Mouse (Mus musculus) stomach, postnatal 0 days (tissue): ENCODE measurements around the gene Alkbh2. TPM values are rescaled to one million over a fixed set of nuclear protein-coding genes. Genes with fewer than 3 reads are reported as not detected.
A peak's percentile ranks its signal among the peaks of the same experiment; 100 is the strongest.

Source experiments
- ATAC-seq: fragments of 200-750 bp; cut with Nextera tagmentation; 2 replicates; pipeline ENCODE4 v1.8.0; 2017; ENCODE audit not compliant: low FRiP score, low TSS enrichment
- DNase-seq: peaks from one replicate; pipeline ENCODE4 v3.0.0-alpha.2; 2016; ENCODE audit warnings: low spot score
- H3K27ac ChIP-seq: fragments of 300-500 bp; sonication (generic); replicated peaks from 2 replicates; pipeline ENCODE4 v1.5.1; 2014; ENCODE audit warnings: mild to moderate bottlenecking, control low read depth
- H3K27me3 ChIP-seq: fragments of 300-500 bp; sonication (generic); 2 replicates; pipeline ENCODE4 v1.6.1; 2014; ENCODE audit warnings: low read length; ENCODE audit not compliant: control insufficient read depth, insufficient read depth
- H3K36me3 ChIP-seq: fragments of 300-500 bp; sonication (generic); 2 replicates; pipeline ENCODE4 v1.6.1; 2014; ENCODE audit warnings: low read length, mixed read lengths; ENCODE audit not compliant: control insufficient read depth, insufficient read depth
- H3K4me1 ChIP-seq: fragments of 300-500 bp; sonication (generic); replicated peaks from 2 replicates; pipeline ENCODE4 v1.6.1; 2014; ENCODE audit warnings: antibody characterized with exemption; ENCODE audit not compliant: control insufficient read depth, insufficient read depth
- H3K4me2 ChIP-seq: fragments of 300-500 bp; sonication (generic); replicated peaks from 2 replicates; pipeline ENCODE4 v1.6.1; 2014; ENCODE audit warnings: low read depth, mild to moderate bottlenecking, control low read depth, moderate library complexity
- H3K4me3 ChIP-seq: fragments of 300-500 bp; sonication (generic); 2 replicates; pipeline ENCODE4 v1.5.1; 2014; ENCODE audit warnings: low read depth, low read length, control low read depth
- H3K9ac ChIP-seq: fragments of 300-500 bp; sonication (generic); 2 replicates; pipeline ENCODE4 v1.6.1; 2014; ENCODE audit warnings: mild to moderate bottlenecking, low read length, control low read depth, mixed read lengths
- H3K9me3 ChIP-seq: fragments of 300-500 bp; sonication (generic); 2 replicates; pipeline ENCODE4 v1.6.1; 2016; ENCODE audit warnings: low read length; ENCODE audit not compliant: control insufficient read depth
- CTCF ChIP-seq: IDR thresholded peaks from 2 replicates; pipeline ENCODE4 v1.5.1; 2016; ENCODE audit warnings: antibody characterized with exemption, low read depth, mild to moderate bottlenecking, moderate library complexity
- EP300 ChIP-seq: optimal IDR thresholded peaks from 2 replicates; pipeline ENCODE3; 2016; ENCODE audit warnings: antibody characterized with exemption
- whole genome bisulfite sequencing: fragments of 180-500 bp; shearing (Covaris S2); extraction: QIAGEN DNeasy Blood & Tissue Kit; methylation state at CpG from one replicate; pipeline ENCODE4 v1.1.7; 2014; 5-methylcytosine and 5-hydroxymethylcytosine counted together
- polyA plus RNA-seq: library from polyadenylated mRNA; unstranded; fragments of >200 nt; fragmentation: Nextera tagmentation; extraction: Ambion mirVana; gene quantifications from 2 replicates; pipeline ENCODE4 v1.2.1, GENCODE M21; 2015

The Alkbh2 gene
- polyA plus RNA-seq, 1 experiment from 2014 or later: 6.9 TPM

DNA sequence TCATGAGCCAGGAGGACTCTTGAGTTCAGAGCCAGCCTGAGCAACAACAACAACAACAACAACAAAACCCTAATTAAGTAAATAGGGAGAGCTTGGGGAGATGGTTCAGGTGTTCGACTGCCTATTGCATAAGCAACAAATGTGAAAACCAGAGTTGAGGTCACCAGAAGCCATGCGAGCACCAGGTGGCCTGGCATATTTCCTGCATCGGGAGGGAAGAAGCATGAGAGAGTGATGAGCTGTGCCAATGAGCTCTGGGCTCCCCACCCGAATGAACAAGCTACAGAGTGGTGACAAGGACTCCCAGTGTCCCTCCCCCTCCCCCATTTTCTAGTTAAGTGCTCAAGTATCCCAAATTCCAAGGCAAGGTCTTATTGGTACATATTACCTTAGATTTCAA is 26.1 kb downstream of the Alkbh2 start:
- H3K4me2 ChIP-seq: no peak overlapping the region
- H3K4me3 ChIP-seq: no peak overlapping the region
- 82% methylated on average over 4 of the region's 4 CpGs for WGBS
- no peaks in the 10 kb centered on the region for H3K27me3 ChIP-seq
- no peak overlapping the region for H3K9ac ChIP-seq
- no peaks in the 10 kb centered on the region for H3K9me3 ChIP-seq
- TF ChIP-seq EP300: no peak
- TF ChIP-seq CTCF: no peak
- ATAC-seq: no peak
- no peak for DNase-seq
- no peak overlapping the region for H3K27ac ChIP-seq
- H3K36me3 ChIP-seq: 0 out of 2 replicates have a peak, but pooled peaks cover 3% of the 10 kb centered on the region
- H3K4me1 ChIP-seq: 0 out of 2 replicates have a peak, but pooled peaks cover 3% of the 10 kb centered on the region

GRCm38 (mm10) chr5:114100390-114101099 is 27.5 kb downstream of the Alkbh2 start:
- H3K4me1 ChIP-seq: 0 out of 2 replicates have a peak, but pooled peaks cover 3% of the 10 kb centered on the region
- 3% methylated on average over 47 of the region's 64 CpGs for WGBS
- DNase-seq (no peak), ATAC-seq (peak; percentile 74)
- H3K4me2 ChIP-seq: peak overlapping the region; percentile 91
- no peak for TF ChIP-seq EP300
- TF ChIP-seq CTCF: no peak
- no peaks in the 10 kb centered on the region for H3K27me3 ChIP-seq
- H3K4me3 ChIP-seq: peak overlapping the region; percentile 95
- H3K36me3 ChIP-seq: 0 out of 2 replicates have a peak, but pooled peaks cover 3% of the 10 kb centered on the region
- H3K27ac ChIP-seq: no peak overlapping the region
- no peaks in the 10 kb centered on the region for H3K9me3 ChIP-seq
- H3K9ac ChIP-seq: peak overlapping the region; percentile 92

- no peak overlapping the region for H3K27ac ChIP-seq
- peak; percentile 89 for ATAC-seq
These were observed 28.2 kb downstream of the Alkbh2 start for GRCm38 (mm10) chr5:114099709-114100389.

DNA sequence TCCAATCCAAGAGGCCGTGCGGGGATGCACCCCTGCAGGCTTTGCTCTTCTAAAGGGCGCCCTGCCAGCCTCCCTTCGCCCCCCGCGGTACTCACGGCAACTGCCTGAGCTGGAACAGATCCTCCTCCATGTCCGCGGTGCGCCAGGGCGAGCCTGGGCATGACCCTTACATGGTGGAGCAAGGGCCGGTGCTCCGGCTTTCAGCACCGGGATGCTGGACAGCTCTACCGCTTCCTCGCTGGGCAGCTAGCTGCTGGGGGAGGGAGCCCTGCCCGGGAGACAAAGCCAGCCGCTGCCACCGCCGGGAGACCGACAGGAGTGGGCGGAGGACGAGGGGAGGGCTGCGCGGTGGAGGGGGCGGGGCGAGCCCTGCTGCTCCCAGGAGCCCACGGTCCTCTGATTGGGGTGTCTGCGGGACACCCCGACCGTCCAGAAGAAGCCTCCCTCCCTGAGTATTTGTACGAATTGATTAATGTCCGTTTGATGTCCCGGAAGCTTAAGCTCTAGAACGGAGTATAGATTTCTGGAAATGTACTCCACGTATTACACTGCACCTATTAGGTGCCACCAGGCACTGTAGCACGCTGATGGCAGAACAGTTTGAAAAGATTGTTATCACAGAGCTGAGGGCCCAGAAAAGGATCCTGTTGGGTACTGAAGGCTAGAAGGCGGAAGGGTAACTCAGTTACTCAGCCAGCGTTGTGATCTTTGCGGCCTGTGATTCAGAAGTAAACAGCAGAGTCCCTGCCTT is 36.8 kb downstream of the Alkbh2 start, which contains the start of gene Svop:
Gene Svop, minus strand, starts transcription at position 514 of the 751 bp plus-strand sequence.
- Histone ChIP-seq H3K27ac (no peak within 1 kb of the TSS), H3K4me1 (0 out of 2 replicates have a peak, but pooled peaks cover 2% of the 10 kb centered on the region), H3K36me3 (no peaks in the 10 kb centered on the region), H3K4me3 (no peak within 1 kb of the TSS), H3K27me3 (no peaks in the 10 kb centered on the region), H3K4me2 (0 out of 2 replicates have a peak within 1 kb of the TSS, but pooled peaks have one; percentile 8), H3K9ac (no peak within 1 kb of the TSS), H3K9me3 (no peaks in the 10 kb centered on the region)
- WGBS: 2% methylated on average over 40 of the region's 40 CpGs
- DNase-seq: peak; percentile 85
- ATAC-seq: peak; percentile 66; the same call in 1 of the 2 replicates
- TF ChIP-seq EP300: no peak
- no peak for TF ChIP-seq CTCF

More at GRCm38 (mm10) chr5:114099709-114100389, 28.2 kb downstream of the Alkbh2 start:
- Histone ChIP-seq H3K4me2 (peak overlapping the region; percentile 91), H3K4me1 (0 out of 2 replicates have a peak, but pooled peaks cover 3% of the 10 kb centered on the region), H3K9me3 (no peaks in the 10 kb centered on the region), H3K4me3 (peak overlapping the region; percentile 95), H3K36me3 (0 out of 2 replicates have a peak, but pooled peaks cover 2% of the 10 kb centered on the region), H3K9ac (peak overlapping the region; percentile 92), H3K27me3 (no peaks in the 10 kb centered on the region)
- TF ChIP-seq EP300 (no peak), CTCF (no peak; the same call in 1 of the 2 replicates)
- DNase-seq: peak; percentile 89
- 7% methylated on average over 36 of the region's 37 CpGs for WGBS

DNA sequence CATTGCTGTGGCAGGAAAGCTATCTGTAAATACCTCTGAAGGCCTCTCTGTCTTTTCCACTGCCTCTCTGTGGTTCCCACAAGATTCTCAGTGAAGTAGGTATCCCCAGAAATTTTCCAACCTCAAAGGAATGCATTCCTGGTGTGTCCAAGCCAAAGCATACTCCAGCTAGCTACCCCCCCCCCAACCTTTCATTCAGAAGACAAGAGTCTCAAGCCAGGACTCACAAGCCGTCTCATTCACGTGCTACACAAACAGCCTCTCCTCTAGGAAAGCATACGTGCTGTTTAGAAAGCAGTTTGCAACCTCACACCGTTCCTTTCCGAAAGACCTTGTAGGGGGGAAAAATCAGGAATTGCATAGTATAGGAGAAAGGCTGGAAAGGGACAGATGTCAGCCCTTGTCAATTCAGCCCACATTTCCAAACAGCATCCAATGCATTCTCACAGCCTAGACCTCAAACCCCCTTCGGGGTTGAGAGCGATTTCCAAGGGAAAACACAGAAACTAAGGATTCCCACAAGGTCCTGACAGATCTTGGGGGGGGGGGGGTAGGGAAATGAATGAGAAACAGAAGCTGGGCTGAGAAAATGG is 37.5 kb downstream of the Alkbh2 start:
- WGBS: 30% methylated on average over 7 of the region's 7 CpGs
- ATAC-seq: no peak
- Histone ChIP-seq H3K27me3 (no peaks in the 10 kb centered on the region), H3K4me2 (no peak overlapping the region), H3K27ac (no peak overlapping the region), H3K9ac (no peak overlapping the region), H3K36me3 (no peaks in the 10 kb centered on the region), H3K4me3 (no peak overlapping the region), H3K4me1 (0 out of 2 replicates have a peak, but pooled peaks cover 2% of the 10 kb centered on the region), H3K9me3 (no peaks in the 10 kb centered on the region)
- DNase-seq: no peak
- no peak for TF ChIP-seq CTCF
- TF ChIP-seq EP300: no peak
